Mouse (Mus musculus) liver, embryonic 12.5 days (tissue): ENCODE results near the gene Zfp791. TPM values are rescaled to one million over a fixed set of nuclear protein-coding genes. Genes with fewer than 3 reads are reported as not detected.

Experiments
- ATAC-seq: fragments of 200-750 bp; cut with Nextera tagmentation; 2 replicates; pipeline ENCODE4 v1.8.0; 2017; ENCODE audit warnings: moderate number of reproducible peaks, mild to moderate bottlenecking, moderate library complexity
- H3K27ac ChIP-seq: fragments of 300-500 bp; sonication (generic); 2 replicates; pipeline ENCODE4 v1.5.1; 2016; ENCODE audit warnings: mild to moderate bottlenecking
- H3K27me3 ChIP-seq: fragments of 300-500 bp; sonication (generic); replicated peaks from 2 replicates; pipeline ENCODE4 v1.6.1; 2016; ENCODE audit warnings: mild to moderate bottlenecking, moderate library complexity
- H3K36me3 ChIP-seq: fragments of 300-500 bp; sonication (generic); 2 replicates; pipeline ENCODE4 v1.6.1; 2016; ENCODE audit warnings: mild to moderate bottlenecking, moderate library complexity
- H3K4me1 ChIP-seq: fragments of 300-500 bp; sonication (generic); 2 replicates; pipeline ENCODE4 v1.6.1; 2016
- H3K4me2 ChIP-seq: fragments of 300-500 bp; sonication (generic); 2 replicates; pipeline ENCODE4 v1.6.1; 2016; ENCODE audit warnings: mild to moderate bottlenecking, moderate library complexity
- H3K4me3 ChIP-seq: fragments of 300-500 bp; sonication (generic); 2 replicates; pipeline ENCODE4 v1.5.1; 2016; ENCODE audit warnings: mild to moderate bottlenecking, moderate library complexity
- H3K9ac ChIP-seq: fragments of 300-500 bp; sonication (generic); 2 replicates; pipeline ENCODE4 v1.6.1; 2016; ENCODE audit warnings: mild to moderate bottlenecking, moderate library complexity
- H3K9me3 ChIP-seq: fragments of 300-500 bp; sonication (generic); replicated peaks from 2 replicates; pipeline ENCODE4 v1.6.1; 2016; ENCODE audit warnings: mild to moderate bottlenecking, moderate library complexity
- WGBS: fragments of 180-500 bp; shearing (Covaris S2); methylation state at CpG from one replicate; pipeline ENCODE4 v1.1.7; 2016; ENCODE audit not compliant: insufficient replicate concordance; 5-methylcytosine and 5-hydroxymethylcytosine counted together
- microRNA-seq: library from miRNA; unstranded; fragments of <30 nt; microRNA quantifications from one replicate; pipeline ENCODE4, GENCODE M21; 2017
- polyA plus RNA-seq: library from polyadenylated mRNA; unstranded; fragments of >200 nt; fragmentation: Nextera tagmentation; extraction: Ambion mirVana; gene quantifications from 2 replicates; pipeline ENCODE4 v1.2.1, GENCODE M21; 2016

The Zfp791 gene
- polyA plus RNA-seq, 1 experiment from 2014 or later, result 0.35 TPM

GRCm38 (mm10) chr8:85067982-85068381 is 54.9 kb downstream of the Zfp791 start, which contains the start of gene Gm5741:
Gm5741 (minus strand) TSS chr8:85067982.
- Histone ChIP-seq H3K9me3 (no peaks in the 10 kb centered on the region), H3K27ac (no peak within 1 kb of the TSS), H3K9ac (no peak within 1 kb of the TSS), H3K4me3 (no peak within 1 kb of the TSS), H3K4me2 (no peak within 1 kb of the TSS), H3K36me3 (peaks cover 9% of the 10 kb centered on the region), H3K4me1 (peaks cover 21% of the 10 kb centered on the region), H3K27me3 (0 out of 2 replicates have a peak, but pooled peaks cover 3% of the 10 kb centered on the region)
- no peak for ATAC-seq

- no peaks in the 10 kb centered on the region for H3K9me3 ChIP-seq
- 92% methylated on average over 2 of the region's 2 CpGs for WGBS
- H3K4me2 ChIP-seq, result no peak overlapping the region
- peaks cover 13% of the 10 kb centered on the region for H3K4me1 ChIP-seq
- H3K4me3 ChIP-seq, result no peak overlapping the region
- H3K27ac ChIP-seq, result no peak overlapping the region
- H3K27me3 ChIP-seq, result 0 out of 2 replicates have a peak, but pooled peaks cover 3% of the 10 kb centered on the region
- no peak for ATAC-seq
- no peak overlapping the region for H3K9ac ChIP-seq
- H3K36me3 ChIP-seq, result peaks cover 14% of the 10 kb centered on the region; the same call in 1 of the 2 replicates
Measured at GRCm38 (mm10) chr8:85067155-85067554, 55.7 kb downstream of the Zfp791 start.

- peaks cover 9% of the 10 kb centered on the region for H3K4me1 ChIP-seq
- 0 out of 2 replicates have a peak, but pooled peaks cover 3% of the 10 kb centered on the region for H3K27me3 ChIP-seq
- no peak overlapping the region for H3K4me3 ChIP-seq
- H3K9ac ChIP-seq, result no peak overlapping the region
- ATAC-seq, result 0 out of 2 replicates have a peak, but pooled peaks have one; percentile 30
- H3K27ac ChIP-seq, result peak overlapping the region; percentile 49; the same call in 1 of the 2 replicates
- no peak overlapping the region for H3K4me2 ChIP-seq
- no peaks in the 10 kb centered on the region for H3K9me3 ChIP-seq
- 56% methylated on average over 2 of the region's 2 CpGs for WGBS
- peaks cover 14% of the 10 kb centered on the region; the same call in 1 of the 2 replicates for H3K36me3 ChIP-seq
Measured at GRCm38 (mm10) chr8:85065213-85065612, 57.7 kb downstream of the Zfp791 start.

GRCm38 (mm10) chr8:85062603-85063002 is 60.3 kb downstream of the Zfp791 start:
- peaks cover 19% of the 10 kb centered on the region for H3K36me3 ChIP-seq
- H3K27me3 ChIP-seq, result 0 out of 2 replicates have a peak, but pooled peaks cover 2% of the 10 kb centered on the region
- H3K4me1 ChIP-seq, result peaks cover 14% of the 10 kb centered on the region
- H3K4me3 ChIP-seq, result no peak overlapping the region
- no peak overlapping the region for H3K27ac ChIP-seq
- ATAC-seq, result no peak
- no peak overlapping the region for H3K9ac ChIP-seq
- H3K4me2 ChIP-seq, result no peak overlapping the region
- no peaks in the 10 kb centered on the region for H3K9me3 ChIP-seq
- WGBS, result 84% methylated on average over 4 of the region's 4 CpGs

- H3K27me3 ChIP-seq, result no peaks in the 10 kb centered on the region
- peaks cover 14% of the 10 kb centered on the region for H3K4me1 ChIP-seq
- peaks cover 36% of the 10 kb centered on the region for H3K36me3 ChIP-seq
- 1% methylated on average over 52 of the region's 53 CpGs for WGBS
- peak; percentile 82 for ATAC-seq
- peak within 1 kb of the TSS; percentile 68 for H3K4me3 ChIP-seq
- peak within 1 kb of the TSS; percentile 87 for H3K4me2 ChIP-seq
- H3K27ac ChIP-seq, result 0 out of 2 replicates have a peak within 1 kb of the TSS, but pooled peaks have one; percentile 5
- peak within 1 kb of the TSS; percentile 70 for H3K9ac ChIP-seq
- H3K9me3 ChIP-seq, result no peaks in the 10 kb centered on the region
Measured at GRCm38 (mm10) chr8:85059879-85060616, 62.8 kb downstream of the Zfp791 start, which contains the start of gene Fbxw9. Fbxw9 (plus strand) TSS chr8:85060055.

Small RNAs within 50 kb of the gene (microRNA-seq; reads per million reads assigned to microRNA genes)
- 10.2 reads per million, percentile 22 among the genes with 10 or more reads in this experiment for gene Gm23388
- not detected for gene Mir7070

Other genes with a start within 250 kb of the Zfp791 start
- 41.1 and 44.3 TPM in 2 replicates for gene Gcdh, start 229.2 kb downstream of the Zfp791 start, polyA plus RNA-seq
- gene Klf1, start 221.2 kb downstream of the Zfp791 start, polyA plus RNA-seq, result 517 and 552 TPM in 2 replicates
- gene Dnase2a, start 214.5 kb downstream of the Zfp791 start, polyA plus RNA-seq, result 10.8 and 11.4 TPM in 2 replicates
- 0.18 TPM in 2 replicates for gene Mast1, start 185.7 kb downstream of the Zfp791 start, polyA plus RNA-seq
- gene Rtbdn, start 176.1 kb downstream of the Zfp791 start, polyA plus RNA-seq, result 0.39 and 0.60 TPM in 2 replicates
- gene Gm49661, start 153.7 kb downstream of the Zfp791 start, polyA plus RNA-seq, result 1.1 TPM in 1 of 2 replicates, not detected in the other
- 1,859 and 1,895 TPM in 2 replicates for gene Prdx2, start 153.5 kb downstream of the Zfp791 start, polyA plus RNA-seq
- gene Rnaseh2a, start 153.3 kb downstream of the Zfp791 start, polyA plus RNA-seq, result 149 and 150 TPM in 2 replicates
- 18.0 and 18.3 TPM in 2 replicates for gene Junb, start 144.4 kb downstream of the Zfp791 start, polyA plus RNA-seq
- 10.8 and 10.9 TPM in 2 replicates for gene Hook2, start 132.5 kb downstream of the Zfp791 start, polyA plus RNA-seq
- not detected in 2 replicates for gene Best2, start 108.6 kb downstream of the Zfp791 start, polyA plus RNA-seq
- gene Asna1, start 97.8 kb downstream of the Zfp791 start, polyA plus RNA-seq, result 85.8 and 87.3 TPM in 2 replicates
- 133 and 139 TPM in 2 replicates for gene Trir, start 96.3 kb downstream of the Zfp791 start, polyA plus RNA-seq
- 31.1 and 32.3 TPM in 2 replicates for gene Tnpo2, start 86.2 kb downstream of the Zfp791 start, polyA plus RNA-seq
- 8.5 and 9.5 TPM in 2 replicates for gene Fbxw9, start 63.0 kb downstream of the Zfp791 start, polyA plus RNA-seq
- gene Gm5741, start 55.1 kb downstream of the Zfp791 start, polyA plus RNA-seq, result 0.80 TPM in 1 of 2 replicates, not detected in the other
- 51.6 and 52.3 TPM in 2 replicates for gene Dhps, start 51.3 kb downstream of the Zfp791 start, polyA plus RNA-seq
- gene Wdr83os, start 42.4 kb downstream of the Zfp791 start, polyA plus RNA-seq, result 80.1 and 87.7 TPM in 2 replicates
- 30.8 and 33.1 TPM in 2 replicates for gene Wdr83, start 41.8 kb downstream of the Zfp791 start, polyA plus RNA-seq
- 23.5 and 26.7 TPM in 2 replicates for gene Man2b1, start 39.8 kb downstream of the Zfp791 start, polyA plus RNA-seq
- not detected in 2 replicates for gene Cks1brt, start 28.8 kb upstream of the Zfp791 start, polyA plus RNA-seq
- gene Olfr371, start 102.9 kb upstream of the Zfp791 start, polyA plus RNA-seq, result not detected in 2 replicates
- gene Orc6, start 176.5 kb upstream of the Zfp791 start, polyA plus RNA-seq, result 111 and 117 TPM in 2 replicates
- gene Vps35, start 176.7 kb upstream of the Zfp791 start, polyA plus RNA-seq, result 129 and 133 TPM in 2 replicates